Mouse (Mus musculus): ENCODE measurements around the gene Cfap126.

The Cfap126 gene

DNA sequence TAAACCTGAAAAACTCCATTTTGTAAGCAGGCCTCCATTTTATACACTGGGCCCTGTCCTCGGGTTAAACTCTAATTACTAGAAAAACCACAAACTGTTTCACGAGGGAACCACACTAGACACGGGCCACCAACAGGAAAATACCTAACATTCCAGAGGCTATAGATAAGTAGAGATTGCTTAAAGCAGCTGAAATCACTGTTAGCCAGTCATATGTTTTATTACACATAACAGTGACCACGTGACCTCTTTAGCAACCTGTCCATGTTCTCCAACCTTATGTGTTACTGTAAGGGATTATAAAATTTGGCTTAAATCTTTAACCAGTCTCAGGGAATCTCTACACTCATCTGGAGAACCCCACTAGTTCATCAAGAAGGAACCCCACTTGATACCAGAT is 19.3 kb upstream of the Cfap126 start:
- no peak for DNase-seq (ENCODE audit: low read depth)

DNA sequence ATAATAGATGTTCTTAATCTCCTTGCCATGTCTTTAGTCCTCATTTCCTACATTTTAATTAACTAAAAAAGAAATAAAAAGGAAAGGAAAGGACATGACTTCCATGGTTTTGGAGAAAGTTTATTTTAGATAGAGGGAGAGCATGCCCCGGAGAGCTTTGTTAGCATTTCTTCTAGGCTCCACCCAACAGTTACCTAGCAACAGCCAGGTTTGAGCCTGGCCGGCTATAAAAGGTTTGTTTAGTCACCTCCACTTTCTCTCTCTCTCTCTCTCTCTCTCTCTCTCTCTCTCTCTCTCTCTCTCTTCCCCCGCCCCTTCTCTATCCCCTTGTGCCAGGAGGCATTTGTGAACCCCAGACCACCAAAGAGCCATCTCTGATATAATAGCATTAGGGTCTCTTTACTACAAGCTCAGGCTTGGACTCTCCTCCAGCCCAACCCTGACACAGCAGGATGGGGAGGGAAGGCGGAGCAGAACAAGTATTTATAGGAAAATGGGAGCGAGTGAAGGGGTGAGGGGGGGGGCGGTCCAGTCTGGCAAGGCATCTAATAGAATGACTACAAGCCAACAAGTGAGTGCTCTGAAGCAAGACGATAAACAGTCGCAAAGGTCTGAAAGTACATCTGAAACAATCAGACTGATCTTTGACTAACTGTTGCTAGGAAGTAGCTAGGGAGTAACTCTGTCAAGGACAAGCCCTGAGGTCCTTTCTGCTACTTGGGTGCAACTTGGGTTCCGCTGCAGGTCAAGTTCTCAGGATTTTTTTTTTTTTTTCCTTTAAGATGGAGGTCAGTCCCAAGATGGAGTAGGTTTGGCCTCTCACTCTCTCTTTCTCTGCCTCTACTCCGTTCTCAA is 17.4 kb upstream of the Cfap126 start:
- no peak for DNase-seq (ENCODE audit: low read depth)

DNA sequence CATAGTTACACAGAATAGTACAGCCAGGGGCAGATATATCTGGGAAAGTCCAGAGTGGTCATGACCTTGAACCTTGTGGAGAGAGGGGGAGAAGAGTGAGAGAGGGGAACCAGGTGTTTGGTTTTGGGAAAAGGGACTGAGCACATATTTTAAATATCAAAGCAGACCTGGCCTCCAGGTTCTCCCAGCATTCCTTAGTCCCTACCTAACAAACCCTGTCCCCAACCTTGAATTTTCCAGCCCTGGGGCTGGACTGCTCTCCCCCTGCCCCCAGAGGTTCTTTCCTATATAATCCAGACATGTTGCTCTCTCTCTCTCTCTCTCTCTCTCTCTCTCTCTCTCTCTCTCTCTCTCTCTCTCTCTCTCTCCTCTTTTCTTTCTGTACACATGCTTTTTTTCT is 16.6 kb upstream of the Cfap126 start:
- DNase-seq (ENCODE audit: low read depth) = no peak

DNA sequence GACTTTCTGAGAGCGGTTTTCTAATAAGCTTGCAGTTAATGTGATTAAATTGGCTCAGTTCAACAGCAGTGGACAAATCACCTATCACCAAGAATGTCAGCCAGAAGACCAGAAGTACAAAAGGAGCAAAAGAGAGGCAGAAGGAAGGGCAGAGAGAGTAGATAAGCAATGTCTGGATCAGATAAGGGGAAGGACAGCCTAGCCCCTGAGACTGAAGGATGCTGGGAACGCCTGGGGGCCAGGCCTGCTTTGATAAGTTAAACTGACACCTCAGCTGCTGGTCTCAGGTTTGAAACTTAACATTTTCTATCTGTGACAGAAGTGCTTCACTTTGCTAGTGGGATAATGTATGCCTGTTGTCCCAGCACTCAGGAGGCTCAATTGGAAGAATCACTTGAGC is 16.1 kb upstream of the Cfap126 start:
- DNase-seq (ENCODE audit: low read depth) = no peak

DNA sequence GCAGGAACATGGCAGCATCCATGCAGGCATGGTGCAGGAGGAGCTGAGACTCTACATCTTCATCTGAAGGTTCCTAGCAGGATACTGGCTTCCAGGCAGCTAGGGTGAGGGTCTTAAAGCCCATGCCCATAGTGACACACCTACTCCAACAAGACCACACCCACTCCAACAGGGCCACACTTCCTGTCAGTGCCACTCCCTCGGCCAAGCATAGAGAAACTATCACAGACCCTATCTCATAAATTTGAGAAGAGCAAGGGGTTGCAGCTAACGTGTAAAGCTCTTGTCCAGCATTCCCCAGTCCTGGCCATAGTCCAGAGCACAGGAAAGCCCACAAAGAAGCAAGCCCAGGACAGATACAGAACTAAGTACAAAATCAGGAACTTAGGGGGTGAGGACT is 12.7 kb upstream of the Cfap126 start:
- DNase-seq (ENCODE audit: low read depth) = peak; percentile 18

DNA sequence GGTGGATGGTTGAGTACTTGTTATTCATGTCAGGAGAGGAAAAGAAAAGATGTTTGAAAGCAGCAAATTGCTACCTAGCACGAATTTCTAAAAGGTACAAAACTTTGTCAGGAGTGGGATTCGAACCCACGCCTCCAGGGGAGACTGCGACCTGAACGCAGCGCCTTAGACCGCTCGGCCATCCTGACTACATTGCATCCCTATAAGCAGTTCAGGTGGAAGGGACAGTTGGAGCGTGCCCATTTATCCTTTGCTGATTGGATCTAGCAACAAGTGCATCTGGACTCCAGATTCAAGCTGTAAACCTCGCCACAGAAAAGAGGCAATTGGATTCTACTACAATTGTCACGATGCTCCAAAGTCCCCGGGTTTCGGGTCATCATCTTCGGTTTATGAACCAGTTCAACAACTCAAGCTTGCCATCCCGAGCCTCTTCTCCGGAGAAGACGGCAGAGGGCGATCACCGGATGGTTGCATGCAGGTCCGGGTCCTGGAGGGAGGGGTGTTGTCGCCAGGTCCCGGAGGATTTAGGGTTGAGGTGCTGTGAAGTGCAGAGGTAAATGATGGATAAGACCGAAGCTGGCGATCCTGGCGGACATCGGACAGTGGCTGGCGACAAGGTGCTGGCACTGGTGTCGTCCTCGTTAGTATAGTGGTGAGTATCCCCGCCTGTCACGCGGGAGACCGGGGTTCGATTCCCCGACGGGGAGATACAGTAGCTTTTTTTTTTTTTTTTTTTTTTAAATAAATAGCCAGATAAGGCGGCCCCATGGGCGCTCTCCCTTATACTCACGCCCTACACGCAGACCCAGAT is 11.8 kb upstream of the Cfap126 start:
- DNase-seq (ENCODE audit: low read depth) = peak; percentile 89

DNA sequence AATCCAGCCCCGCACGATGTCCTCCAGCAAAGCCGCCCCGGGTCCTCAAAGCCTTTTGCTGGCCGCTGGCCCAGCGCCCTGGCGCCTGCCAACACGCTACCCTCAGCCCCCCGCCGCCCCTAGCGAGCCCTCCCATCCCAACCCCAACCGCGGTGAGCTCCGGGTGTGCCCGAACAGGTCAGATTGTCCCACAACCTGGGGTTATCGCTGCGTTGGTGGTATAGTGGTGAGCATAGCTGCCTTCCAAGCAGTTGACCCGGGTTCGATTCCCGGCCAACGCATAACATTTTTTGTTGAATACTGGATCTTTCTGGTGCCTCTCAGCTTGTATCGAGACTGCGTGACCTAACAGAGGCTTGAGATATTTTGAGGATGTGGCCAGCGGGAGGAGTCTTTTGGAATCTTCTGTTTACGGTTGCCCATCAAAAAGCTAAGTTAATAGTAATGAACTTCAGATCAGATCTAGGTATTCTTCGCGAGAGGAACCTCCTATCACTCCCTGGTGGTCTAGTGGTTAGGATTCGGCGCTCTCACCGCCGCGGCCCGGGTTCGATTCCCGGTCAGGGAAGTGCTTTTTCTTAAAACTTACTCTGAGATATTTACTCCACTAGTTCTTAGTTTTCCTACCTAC is 11.1 kb upstream of the Cfap126 start:
- DNase-seq (ENCODE audit: low read depth) = peak; percentile 90

DNA sequence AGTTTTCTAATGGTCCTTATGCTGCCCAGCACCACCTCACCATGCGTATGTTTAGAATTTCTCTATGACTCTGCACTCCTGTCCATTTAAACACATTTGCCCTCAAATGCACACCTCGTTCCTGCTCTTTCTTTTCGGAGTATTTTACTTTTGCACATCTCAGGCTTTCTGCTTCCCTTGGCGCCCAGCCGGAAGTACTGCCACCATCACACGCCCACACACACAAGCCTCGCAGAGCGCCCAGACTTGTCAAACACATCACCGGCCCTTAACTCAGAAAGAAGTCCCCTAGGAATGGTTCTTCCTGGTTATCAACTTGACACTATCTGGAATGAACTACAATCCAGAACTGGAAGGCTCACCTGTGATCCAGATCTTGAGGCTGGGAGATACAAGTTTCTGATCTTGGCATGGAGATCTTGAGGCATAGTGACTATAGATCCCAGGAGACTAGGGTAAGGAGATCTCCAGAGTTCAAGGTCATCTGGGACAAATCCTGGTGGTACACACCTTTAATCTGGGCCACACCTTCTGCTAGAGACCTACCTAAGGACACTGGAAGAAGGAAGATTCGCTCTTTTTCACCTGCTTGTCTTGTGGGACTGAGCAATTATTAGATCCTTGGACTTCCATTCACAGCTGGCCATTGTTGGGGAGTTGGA is 10.4 kb upstream of the Cfap126 start:
- DNase-seq (ENCODE audit: low read depth) = no peak

DNA sequence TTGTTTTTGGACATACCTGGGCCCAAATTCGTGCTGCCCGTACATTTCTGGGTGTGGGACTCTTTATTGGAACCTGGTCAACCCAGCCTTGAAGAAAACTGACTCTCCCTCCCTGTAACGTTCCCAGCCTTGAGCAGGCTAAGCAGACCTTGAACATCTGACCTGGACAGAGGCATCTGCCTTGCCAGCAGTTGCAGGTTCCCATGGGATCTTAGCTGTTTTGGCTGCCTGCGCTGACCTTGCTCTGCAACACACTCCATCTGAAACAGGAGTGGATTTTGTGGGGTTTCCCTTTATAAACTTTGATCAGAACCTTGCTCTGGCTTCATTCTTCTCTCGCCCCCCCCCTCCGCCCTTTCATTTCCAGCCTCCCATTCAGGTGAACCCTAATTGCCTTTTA is 8.5 kb upstream of the Cfap126 start:
- no peak for DNase-seq (ENCODE audit: low read depth)

DNA sequence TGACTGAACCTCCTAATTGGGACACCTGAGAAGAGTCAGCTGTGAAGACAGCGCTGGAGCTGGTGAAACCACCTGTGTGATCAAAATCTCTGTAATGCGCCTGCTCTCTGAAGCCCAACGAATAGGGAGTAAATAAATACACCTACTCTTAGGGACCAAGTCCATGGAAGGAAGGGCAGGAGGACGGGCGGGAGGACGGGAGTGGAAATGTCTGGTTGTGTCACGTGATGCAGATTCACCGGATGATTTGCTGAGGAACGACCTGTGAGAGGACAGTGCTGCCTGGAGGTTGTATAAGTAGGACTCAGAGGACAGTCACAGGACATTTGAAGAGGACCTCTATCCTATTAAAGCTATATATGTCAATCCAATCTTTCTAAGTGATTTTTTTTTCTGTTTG is 4.1 kb upstream of the Cfap126 start:
- DNase-seq (ENCODE audit: low read depth) = no peak

DNA sequence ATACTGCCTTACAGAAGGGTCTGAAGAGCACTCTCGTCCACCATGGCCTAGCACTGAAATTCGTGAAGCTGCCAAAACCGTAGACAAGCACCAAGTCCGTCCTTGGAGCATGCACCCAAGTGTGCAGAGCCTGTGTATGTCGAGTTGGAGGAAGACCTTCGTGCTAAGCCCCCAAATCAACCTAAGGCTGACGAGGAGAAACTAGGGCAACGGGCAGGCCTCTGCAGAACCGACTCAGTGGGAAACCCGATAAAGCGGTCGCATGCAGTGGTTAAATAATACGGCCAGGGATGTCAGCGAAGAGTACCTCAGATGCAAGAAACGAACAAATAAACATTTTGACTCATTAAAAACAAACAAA is 3.1 kb upstream of the Cfap126 start:
- DNase-seq (ENCODE audit: low read depth) = no peak

DNA sequence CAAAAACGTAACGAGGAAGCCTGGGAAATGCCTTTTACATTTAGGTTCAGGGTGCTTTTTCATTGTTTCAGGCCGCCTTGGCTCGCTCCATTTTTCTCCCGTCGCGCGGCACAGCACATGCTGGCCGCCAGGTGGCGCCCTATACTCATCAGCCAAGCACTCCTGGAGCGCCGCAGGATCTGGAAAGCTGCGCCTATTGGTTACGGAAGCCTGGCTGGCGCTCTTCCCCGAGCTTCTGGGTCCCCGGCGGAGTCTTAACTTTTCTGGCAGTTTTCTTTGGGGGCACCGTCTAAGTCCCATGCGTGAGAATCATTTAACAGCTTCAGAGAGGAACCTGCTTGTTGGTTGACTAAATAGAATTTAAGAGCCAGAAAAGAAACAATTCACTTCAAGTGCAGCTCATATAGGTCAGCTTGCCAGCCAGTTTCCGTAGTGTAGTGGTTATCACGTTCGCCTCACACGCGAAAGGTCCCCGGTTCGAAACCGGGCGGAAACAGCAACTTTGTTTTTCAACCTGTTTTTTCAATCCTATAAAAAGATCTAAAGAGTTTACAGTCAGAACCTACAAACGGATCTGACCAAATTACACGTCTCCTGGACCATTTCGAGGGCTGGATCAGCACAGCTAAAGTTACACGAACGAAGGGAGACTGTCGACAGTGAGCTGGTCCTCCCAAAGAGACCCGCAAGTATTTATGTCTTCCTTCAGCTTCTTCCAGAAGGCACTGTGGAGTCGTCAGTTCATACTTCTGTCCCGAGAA is 2.5 kb upstream of the Cfap126 start:
- peak; percentile 99 for DNase-seq (ENCODE audit: low read depth)

DNA sequence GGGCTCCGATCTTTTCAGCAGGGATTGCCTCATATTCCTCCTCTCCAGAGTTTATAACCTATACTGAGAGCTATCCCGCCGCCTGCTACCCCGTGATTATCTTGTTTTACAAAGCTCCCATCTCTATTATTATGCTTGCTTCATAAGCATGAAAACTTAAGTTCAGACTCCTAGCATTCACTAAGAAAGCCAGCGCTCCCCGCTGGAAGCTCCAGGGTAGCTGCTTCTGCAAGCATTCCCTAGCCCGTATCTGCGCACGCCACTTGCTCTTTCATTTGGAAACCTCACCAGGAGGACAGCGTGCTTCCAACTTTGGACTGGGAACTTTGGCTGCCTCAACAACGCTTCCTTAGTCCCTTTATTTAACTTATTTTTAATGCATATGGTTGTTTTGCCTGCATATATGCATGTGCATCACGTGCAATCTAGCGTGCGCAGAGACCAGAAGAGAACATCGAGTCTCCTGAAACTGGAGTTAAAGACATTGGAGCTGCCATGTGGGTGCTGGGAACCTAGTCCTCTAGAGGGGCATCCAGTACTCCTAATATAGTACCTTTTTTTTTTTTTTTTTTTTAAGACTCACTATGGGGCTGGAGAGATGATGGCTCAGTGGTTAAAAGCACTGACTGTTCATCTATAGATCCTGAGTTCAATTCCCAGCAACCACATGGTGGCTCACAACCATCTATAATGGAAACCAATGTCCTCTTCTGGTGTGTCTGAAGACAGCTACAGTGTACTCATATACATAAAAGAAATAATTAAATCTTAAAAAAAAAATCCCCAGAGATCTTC is 1.7 kb upstream of the Cfap126 start:
- no peak for DNase-seq (ENCODE audit: low read depth)

DNA sequence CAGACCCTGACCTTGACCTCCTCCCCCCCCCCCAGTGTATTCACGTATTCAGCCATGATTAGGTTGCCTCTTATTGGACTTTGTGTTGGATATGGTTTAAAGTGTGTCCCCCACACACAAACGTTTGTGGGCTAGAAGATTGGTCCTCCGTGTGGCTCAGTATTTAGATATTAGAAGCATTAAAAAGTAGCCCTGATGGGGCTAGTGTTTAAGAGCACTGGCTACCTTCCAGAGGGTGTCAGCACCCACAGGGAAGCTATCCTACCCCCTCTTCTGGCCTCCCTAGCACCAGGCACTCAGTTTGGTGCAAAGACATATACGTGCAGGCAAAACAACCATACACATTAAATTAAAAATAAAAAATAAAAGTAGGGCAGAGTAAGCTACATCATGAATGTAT is 732 bp upstream of the Cfap126 start:
- DNase-seq (ENCODE audit: low read depth) = no peak

DNA sequence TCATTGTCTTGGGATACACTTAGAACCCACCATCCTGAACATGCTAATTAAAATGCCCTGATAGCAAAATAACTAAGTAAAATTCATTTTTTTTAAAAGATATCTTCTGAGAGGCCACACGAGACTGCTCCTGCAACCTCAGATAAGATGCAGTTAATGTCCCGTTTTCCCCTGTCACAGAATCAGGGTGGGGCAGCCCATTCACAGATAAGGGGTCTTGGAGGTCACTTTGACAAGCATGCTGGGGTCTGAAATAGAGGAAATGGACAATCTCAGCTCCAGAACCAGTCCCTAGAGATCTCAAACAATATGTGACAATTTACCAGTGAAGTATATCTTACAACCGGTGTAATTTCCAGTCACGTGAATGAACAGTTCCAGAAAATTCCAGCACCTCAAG is 2.6 kb downstream of the Cfap126 start:
- no peak for DNase-seq (ENCODE audit: low read depth)

DNA sequence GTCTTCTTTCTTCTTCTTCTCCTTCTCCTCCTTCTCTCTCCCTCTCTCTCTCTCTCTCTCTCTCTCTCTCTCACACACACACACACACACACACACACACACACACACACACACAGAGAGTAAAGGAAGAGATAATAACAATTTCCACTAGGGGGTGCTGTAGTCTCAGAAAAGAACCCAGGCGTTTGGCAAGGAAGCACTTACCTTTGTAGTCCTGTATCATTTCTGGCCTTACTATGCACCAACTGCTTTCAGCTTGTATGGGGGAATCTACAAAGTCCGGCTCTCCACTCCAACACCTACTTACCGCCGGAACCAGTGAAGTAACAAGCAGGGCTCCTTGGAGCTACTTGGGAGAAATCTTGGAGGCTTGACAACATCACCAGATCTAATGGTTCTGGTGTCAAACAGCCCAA is 4.6 kb downstream of the Cfap126 start:
- peak; percentile 94 for DNase-seq (ENCODE audit: low read depth)

DNA sequence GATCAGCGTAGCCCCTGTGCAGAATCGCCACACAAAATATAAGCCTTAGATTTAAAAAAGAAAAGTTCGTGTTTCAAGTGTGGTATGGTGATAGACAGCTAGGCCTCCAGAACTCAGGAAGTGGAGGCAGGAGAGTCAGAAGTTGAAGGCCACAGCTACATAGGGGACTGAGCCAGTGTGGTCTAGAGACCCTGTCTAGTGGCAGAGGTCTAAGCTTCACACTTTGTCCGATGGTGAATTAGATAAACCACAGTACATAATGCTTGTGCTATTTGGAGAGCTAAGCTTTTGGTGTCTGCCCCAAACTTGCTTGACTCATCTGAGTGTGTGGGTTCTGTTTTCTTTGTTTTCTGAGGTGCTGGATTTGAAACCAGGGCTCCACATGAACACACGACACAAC is 5.3 kb downstream of the Cfap126 start:
- no peak for DNase-seq (ENCODE audit: low read depth)

DNA sequence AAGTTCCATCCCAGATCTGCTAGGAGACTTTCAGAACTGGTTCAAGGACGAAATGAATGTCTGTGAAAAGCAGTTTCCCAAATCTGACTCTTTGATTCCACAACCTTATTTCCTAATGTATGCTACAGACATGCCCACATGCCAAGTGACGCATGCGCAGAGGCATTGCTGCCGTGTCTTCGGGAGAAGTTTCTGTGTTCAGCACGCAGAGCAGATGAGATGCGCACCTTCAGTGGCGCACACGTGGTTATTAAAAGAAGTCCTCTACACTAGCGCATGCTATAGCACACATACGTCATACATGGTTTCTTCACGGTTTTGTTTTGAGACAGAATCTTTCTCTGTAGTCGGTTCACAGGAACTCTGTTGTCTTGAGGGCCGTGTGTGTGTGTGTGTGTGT is 5.7 kb downstream of the Cfap126 start:
- DNase-seq (ENCODE audit: low read depth) = peak; percentile 32

DNA sequence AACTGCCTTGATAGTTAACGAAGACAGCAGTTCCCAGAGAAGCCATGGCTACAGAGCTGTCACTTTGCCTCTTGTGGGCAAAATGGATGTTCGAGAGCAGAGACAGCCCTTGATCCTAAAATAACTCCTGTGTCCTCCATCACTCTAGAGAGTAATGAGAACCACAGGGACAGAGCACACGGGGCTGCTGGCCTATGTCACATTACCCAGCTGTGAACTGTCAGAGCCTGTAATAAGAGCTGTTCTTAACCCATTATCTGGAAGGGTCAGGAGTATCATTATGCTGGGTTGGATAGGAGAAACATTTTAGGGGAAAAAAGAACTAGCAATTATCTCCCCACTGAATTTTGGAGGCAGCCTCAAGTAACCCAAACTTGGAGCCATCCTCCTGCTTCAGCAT is 7.2 kb downstream of the Cfap126 start:
- no peak for DNase-seq (ENCODE audit: low read depth)

DNA sequence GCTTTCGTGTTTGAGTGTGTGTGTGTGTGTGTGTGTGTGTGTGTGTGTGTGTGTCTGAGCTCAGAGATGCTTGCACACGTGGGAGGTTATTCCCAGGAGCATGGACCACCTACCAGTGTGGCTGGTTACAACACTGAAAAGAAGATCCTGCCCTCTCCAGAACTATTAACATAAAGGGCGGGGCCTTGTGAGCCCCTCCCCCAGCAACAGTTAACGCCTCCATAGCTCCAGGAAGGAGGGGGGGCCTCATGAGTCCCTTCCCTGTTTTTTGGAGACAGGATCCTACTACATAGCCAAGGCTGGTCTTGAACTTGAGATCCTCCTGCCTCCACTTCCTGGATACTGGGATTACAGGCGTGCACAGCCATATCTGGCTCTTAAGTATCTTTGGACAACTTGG is 8.1 kb downstream of the Cfap126 start:
- peak; percentile 33 for DNase-seq (ENCODE audit: low read depth)

DNA sequence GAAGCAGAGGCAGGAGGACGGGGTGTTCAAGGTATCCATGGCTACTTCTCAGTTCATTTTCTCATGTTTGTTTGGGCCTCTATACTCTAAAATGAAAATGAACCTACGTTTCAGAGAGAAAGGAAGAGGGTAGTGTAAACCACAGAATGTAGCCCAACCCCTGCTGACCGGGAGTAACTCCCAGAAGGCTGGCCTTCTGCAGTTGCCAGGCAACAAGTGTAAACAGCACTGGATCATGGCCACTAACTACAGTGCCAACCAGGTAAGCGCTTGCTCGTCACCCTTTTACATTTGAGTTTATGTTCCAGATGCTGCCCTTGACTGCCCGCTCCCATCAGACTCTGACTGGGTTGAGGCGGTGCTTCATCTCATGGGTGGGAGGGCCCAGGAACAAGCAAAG is 9.2 kb downstream of the Cfap126 start:
- DNase-seq (ENCODE audit: low read depth) = peak; percentile 77
